Mouse (Mus musculus) v-Abl transformed pro-B cells (cell line): ENCODE data around the gene Oscp1.

Source experiments
- in situ Hi-C, 2 experiments: fragments of 400-800 bp; cut with MboI; formaldehyde crosslinking; loops; one replicate each; pipeline ENCODE4 v1.15.1; 2025; ENCODE audit not compliant: unreplicated experiment in 2 of 2

The Oscp1 gene

GRCm38 (mm10) chr4:126058134-126058996 lies at the start of gene Oscp1:
Oscp1 (plus strand) TSS chr4:126058565.
- in situ Hi-C loops = no loop called here

- in situ Hi-C loops = no loop called here
These were observed 40.6 kb upstream of the Oscp1 start for GRCm38 (mm10) chr4:126017676-126018332.

- in situ Hi-C loops = no loop called here
These were observed 39.3 kb upstream of the Oscp1 start for GRCm38 (mm10) chr4:126018966-126019538.

- in situ Hi-C loops = no loop called here
These were observed 34.0 kb upstream of the Oscp1 start, which contains the start of gene Csf3r for GRCm38 (mm10) chr4:126024303-126024900. Csf3r (plus strand) TSS chr4:126024550.

- in situ Hi-C loops = no loop called here
These were observed 32.6 kb upstream of the Oscp1 start for GRCm38 (mm10) chr4:126025801-126026200.

- in situ Hi-C loops = no loop called here
These were observed 30.4 kb upstream of the Oscp1 start for GRCm38 (mm10) chr4:126027980-126028379.

GRCm38 (mm10) chr4:126029042-126029441 lies 29.3 kb upstream of the Oscp1 start:
- in situ Hi-C loops = no loop called here

GRCm38 (mm10) chr4:126030705-126031104 lies 27.7 kb upstream of the Oscp1 start:
- in situ Hi-C loops = no loop called here

- in situ Hi-C loops = no loop called here
These were observed 23.0 kb upstream of the Oscp1 start for GRCm38 (mm10) chr4:126035413-126035812.

GRCm38 (mm10) chr4:126046851-126047585 lies 11.3 kb upstream of the Oscp1 start, which contains the start of gene Mrps15:
Mrps15 (plus strand) TSS chr4:126046925.
- in situ Hi-C loops = no loop called here

- in situ Hi-C loops = no loop called here
These were observed 6.7 kb upstream of the Oscp1 start for GRCm38 (mm10) chr4:126051617-126052016.

- in situ Hi-C loops = no loop called here
These were observed 895 bp upstream of the Oscp1 start for GRCm38 (mm10) chr4:126057207-126058133.

GRCm38 (mm10) chr4:126058997-126059362 lies 615 bp downstream of the Oscp1 start:
- in situ Hi-C loops = no loop called here

- in situ Hi-C loops = no loop called here
These were observed 4.5 kb downstream of the Oscp1 start for GRCm38 (mm10) chr4:126062856-126063255.

GRCm38 (mm10) chr4:126065241-126065640 lies 6.9 kb downstream of the Oscp1 start:
- in situ Hi-C loops = no loop called here

GRCm38 (mm10) chr4:126067401-126068077 lies 9.2 kb downstream of the Oscp1 start:
- in situ Hi-C loops = no loop called here

GRCm38 (mm10) chr4:126068842-126069241 lies 10.5 kb downstream of the Oscp1 start:
- in situ Hi-C loops = no loop called here

- in situ Hi-C loops = loop anchor here in 1 of 2 experiments (25.0 kb wide), 1 partner anchor 184 kb away; the partner anchor contains the start of genes Map7d1 and Trappc3
These were observed 19.5 kb downstream of the Oscp1 start for GRCm38 (mm10) chr4:126077833-126078232.
